Mouse (Mus musculus) liver, adult 2 months (tissue): Measurements from ENCODE around the gene Phc2.

Experiments used
- CTCF ChIP-seq: fragments of 200-500 bp; IDR thresholded peaks from 2 replicates; pipeline ENCODE4 v1.5.1; 2011; ENCODE audit warnings: low read depth, low read length, control low read depth
- POLR2A ChIP-seq: fragments of 200-500 bp; IDR thresholded peaks from 2 replicates; pipeline ENCODE4 v1.6.1; 2011; ENCODE audit warnings: low read length, control low read depth; ENCODE audit not compliant: insufficient read depth; ENCODE audit errors: extremely low read depth

GRCm38 (mm10) chr4:128705138-128705720, 50.7 kb downstream of the Phc2 start:
- TF ChIP-seq CTCF (no peak), POLR2A (no peak)
